Mouse (Mus musculus) heart, postnatal 14 days (tissue): ENCODE measurements at regions not wholly inside any gene's neighbourhood (a gene's known extent, or its start where the extent isn't known, plus 50 kb on each side); places are given as distances from the start of the nearest gene placed in this dataset.

ENCODE experiments used
- DNase-seq, 2 experiments: peaks; one replicate each; pipeline ENCODE4 v3.0.0; 2021 to 2022
- intact Hi-C: fragments of 180-260 bp; cut with DNase I; formaldehyde crosslinking; loops from one replicate; pipeline ENCODE4 v1.15.1; 2025

GRCm38 (mm10) chrX:167152611-167153010 is 56.5 kb downstream of the Tmsb4x start:
- intact Hi-C loops: loop anchor here (1.0 to 10.0 kb wide), 3 partner anchors 45 to 88 kb away; partner anchors contain the start of gene Tmsb4x
- DNase-seq: peak; percentile 60 to 66

GRCm38 (mm10) chrX:167151341-167151740 is 57.8 kb downstream of the Tmsb4x start:
- intact Hi-C loops: loop anchor here (5.0 to 10.0 kb wide), 2 partner anchors 44 to 53 kb away; partner anchors contain the start of gene Tmsb4x
- DNase-seq: no peak

GRCm38 (mm10) chrX:167149400-167149799 is 59.7 kb downstream of the Tmsb4x start:
- intact Hi-C loops: no loop called here
- DNase-seq: no peak

- intact Hi-C loops: no loop called here
- DNase-seq: no peak
Observed at GRCm38 (mm10) chrX:167146513-167147360, 62.4 kb downstream of the Tmsb4x start.

GRCm38 (mm10) chrX:167145508-167146182 is 63.5 kb downstream of the Tmsb4x start:
- intact Hi-C loops: no loop called here

GRCm38 (mm10) chrX:167139110-167139509 is 70.0 kb downstream of the Tmsb4x start:
- DNase-seq: no peak
- intact Hi-C loops: no loop called here

More at GRCm38 (mm10) chrX:167145508-167146182, 63.5 kb downstream of the Tmsb4x start:
- DNase-seq: no peak

GRCm38 (mm10) chrX:167134250-167134649 is 74.9 kb downstream of the Tmsb4x start:
- intact Hi-C loops: no loop called here
- no peak for DNase-seq

- DNase-seq: no peak
- intact Hi-C loops: no loop called here
Observed at GRCm38 (mm10) chrX:167132989-167133395, 76.1 kb downstream of the Tmsb4x start.

GRCm38 (mm10) chrX:167131317-167131716 is 77.8 kb downstream of the Tmsb4x start:
- DNase-seq: no peak
- intact Hi-C loops: no loop called here

GRCm38 (mm10) chrX:167130601-167131000 is 78.5 kb downstream of the Tmsb4x start:
- intact Hi-C loops: no loop called here
- DNase-seq: no peak

- intact Hi-C loops: no loop called here
- no peak for DNase-seq
Observed at GRCm38 (mm10) chrX:167119288-167119687, 89.8 kb downstream of the Tmsb4x start.

- DNase-seq: no peak
- intact Hi-C loops: no loop called here
Observed at GRCm38 (mm10) chrX:167115096-167115495, 94.0 kb downstream of the Tmsb4x start.

- intact Hi-C loops: no loop called here
- no peak for DNase-seq
Observed at GRCm38 (mm10) chrX:167111059-167111871, 97.8 kb downstream of the Tmsb4x start.

GRCm38 (mm10) chrX:167108356-167108755 is 100.8 kb downstream of the Tmsb4x start:
- intact Hi-C loops: loop anchor here (5.0 to 10.0 kb wide), 3 partner anchors 44 to 444 kb away; partner anchors contain the start of gene Tmsb4x
- DNase-seq: no peak

- no peak for DNase-seq
- intact Hi-C loops: loop anchor here (5.0 to 10.0 kb wide), 3 partner anchors 45 to 443 kb away; partner anchors contain the start of gene Tmsb4x
Observed at GRCm38 (mm10) chrX:167107469-167107868, 101.6 kb downstream of the Tmsb4x start.

- no peak for DNase-seq
- intact Hi-C loops: loop anchor here (5.0 to 10.0 kb wide), 3 partner anchors 46 to 441 kb away; partner anchors contain the start of gene Tmsb4x
Observed at GRCm38 (mm10) chrX:167105931-167106417, 103.1 kb downstream of the Tmsb4x start.

- intact Hi-C loops: loop anchor here (5.0 to 10.0 kb wide), 3 partner anchors 47 to 441 kb away; partner anchors contain the start of gene Tmsb4x
- no peak for DNase-seq
Observed at GRCm38 (mm10) chrX:167105354-167105753, 103.8 kb downstream of the Tmsb4x start.

- DNase-seq: peak in 1 of 2 experiments; percentile 13
- intact Hi-C loops: loop anchor here (10.0 kb wide), 2 partner anchors 101 to 439 kb away; partner anchors contain the start of gene Tmsb4x
Observed at GRCm38 (mm10) chrX:167104247-167104621, 104.9 kb downstream of the Tmsb4x start.

GRCm38 (mm10) chrX:167103501-167104246 is 105.4 kb downstream of the Tmsb4x start:
- DNase-seq: no peak
- intact Hi-C loops: loop anchor here (10.0 kb wide), 2 partner anchors 101 to 439 kb away; partner anchors contain the start of gene Tmsb4x
